Mouse (Mus musculus): ENCODE results near the gene 4930519P11Rik.

GRCm38 (mm10) chr2:154606965-154607364 is 6.3 kb downstream of the 4930519P11Rik start:
- no peak for TF ChIP-seq CTCF (IDR thresholded peaks at IDR 0.05; ENCODE audit: control insufficient read depth, insufficient read depth, insufficient replicate concordance, low read depth, low read length)
- TF ChIP-seq POLR2A (IDR thresholded peaks at IDR 0.05; ENCODE audit: control insufficient read depth, low read depth, low read length), result no peak
